Mouse (Mus musculus) hindbrain, embryonic 16.5 days (tissue): Measurements from ENCODE around the gene Olfr665. TPM values are rescaled to one million over a fixed set of nuclear protein-coding genes. Genes with fewer than 3 reads are reported as not detected.

Experiments used
- ATAC-seq: fragments of 200-750 bp; cut with Nextera tagmentation; 2 replicates; pipeline ENCODE4 v1.8.0; 2017; ENCODE audit warnings: moderate TSS enrichment, moderate library complexity
- H3K27ac ChIP-seq: fragments of 300-500 bp; sonication (generic); 2 replicates; pipeline ENCODE4 v1.5.1; 2014; ENCODE audit warnings: low read depth, mild to moderate bottlenecking, control low read depth, low read length, moderate library complexity
- H3K27me3 ChIP-seq: fragments of 300-500 bp; sonication (generic); replicated peaks from 2 replicates; pipeline ENCODE4 v1.6.1; 2014; ENCODE audit warnings: low read length; ENCODE audit not compliant: control insufficient read depth, insufficient read depth
- H3K36me3 ChIP-seq: fragments of 300-500 bp; sonication (generic); 2 replicates; pipeline ENCODE4 v1.6.1; 2014; ENCODE audit warnings: mild to moderate bottlenecking, low read length, moderate library complexity, mixed read lengths; ENCODE audit not compliant: control insufficient read depth, insufficient read depth
- H3K4me1 ChIP-seq: fragments of 300-500 bp; sonication (generic); 2 replicates; pipeline ENCODE4 v1.6.1; 2014; ENCODE audit warnings: low read depth, low read length; ENCODE audit not compliant: control insufficient read depth, insufficient read depth
- H3K4me2 ChIP-seq: fragments of 300-500 bp; sonication (generic); 2 replicates; pipeline ENCODE4 v1.6.1; 2014; ENCODE audit warnings: mild to moderate bottlenecking, low read length, control low read depth, moderate library complexity
- H3K4me3 ChIP-seq: fragments of 300-500 bp; sonication (generic); 2 replicates; pipeline ENCODE4 v1.5.1; 2014; ENCODE audit warnings: mild to moderate bottlenecking, low read length, control low read depth, moderate library complexity
- H3K9ac ChIP-seq: fragments of 300-500 bp; sonication (generic); 2 replicates; pipeline ENCODE4 v1.6.1; 2014; ENCODE audit warnings: low read depth, mild to moderate bottlenecking, control low read depth, low read length, moderate library complexity
- H3K9me3 ChIP-seq: fragments of 300-500 bp; sonication (generic); 2 replicates; pipeline ENCODE4 v1.6.1; 2014; ENCODE audit warnings: mild to moderate bottlenecking, low read length, moderate library complexity; ENCODE audit not compliant: control insufficient read depth
- WGBS: fragments of 180-500 bp; shearing (Covaris S2); extraction: QIAGEN DNeasy Blood & Tissue Kit; methylation state at CpG from one replicate; pipeline ENCODE4 v1.1.7; 2014; 5-methylcytosine and 5-hydroxymethylcytosine counted together
- polyA plus RNA-seq: library from polyadenylated mRNA; unstranded; fragments of >200 nt; fragmentation: Nextera tagmentation; extraction: Ambion mirVana; gene quantifications from 2 replicates; pipeline ENCODE4 v1.2.1, GENCODE M21; 2015

The Olfr665 gene
- polyA plus RNA-seq, 1 experiment from 2014 or later, result not detected

DNA sequence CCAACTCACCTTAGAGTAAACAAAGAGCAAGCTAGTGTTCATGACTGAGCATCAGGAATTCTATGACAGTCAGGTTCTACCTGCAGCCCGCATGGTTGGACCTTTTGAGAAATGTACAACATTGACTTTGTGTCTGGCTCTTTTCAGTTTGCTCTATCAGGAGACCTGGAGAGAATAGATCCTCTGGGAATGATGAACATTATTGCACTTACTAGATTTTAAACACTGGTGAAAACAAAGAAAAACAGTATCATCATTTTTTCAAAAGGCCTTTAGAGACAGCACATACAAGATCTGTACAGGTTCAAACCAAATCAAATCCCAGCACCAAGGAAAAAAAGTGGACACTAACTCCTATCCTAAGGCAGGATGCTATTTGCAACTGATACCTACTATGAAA, 43.6 kb downstream of the Olfr665 start, which contains the start of gene Olfr667:
Gene Olfr667 (minus strand): TSS at position 101 of the 400 bp plus-strand sequence.
- Histone ChIP-seq H3K4me3 (no peak within 1 kb of the TSS), H3K4me2 (no peak within 1 kb of the TSS), H3K9me3 (no peaks in the 10 kb centered on the region), H3K36me3 (no peaks in the 10 kb centered on the region), H3K4me1 (no peaks in the 10 kb centered on the region), H3K9ac (no peak within 1 kb of the TSS), H3K27ac (no peak within 1 kb of the TSS), H3K27me3 (no peaks in the 10 kb centered on the region)
- no peak for ATAC-seq
- 92% methylated on average over 1 of the region's 1 CpGs for WGBS

DNA sequence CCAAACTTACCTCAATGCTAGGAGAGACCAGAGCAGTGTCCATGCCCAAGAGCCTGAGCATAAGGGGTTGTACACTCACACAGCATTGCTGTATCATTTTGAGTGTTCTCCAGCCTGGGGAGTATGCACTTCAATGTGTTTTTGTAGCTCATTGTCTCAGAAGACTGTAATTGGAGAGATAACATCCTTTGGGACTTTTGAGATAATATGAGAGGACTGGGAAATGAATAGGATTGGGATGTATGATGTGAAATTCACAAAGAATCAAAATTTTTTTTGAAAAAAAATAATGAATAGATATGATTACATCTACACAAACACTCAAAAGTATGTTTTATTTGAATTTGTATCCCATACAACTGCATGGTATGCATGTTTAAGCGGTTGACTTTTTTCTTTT, 50.1 kb downstream of the Olfr665 start, which contains the start of gene Olfr668:
Gene Olfr668 (minus strand): TSS at position 101 of the 400 bp plus-strand sequence.
- no peaks in the 10 kb centered on the region for H3K36me3 ChIP-seq
- no peaks in the 10 kb centered on the region for H3K4me1 ChIP-seq
- ATAC-seq, result no peak
- H3K9me3 ChIP-seq, result no peaks in the 10 kb centered on the region
- 64% methylated on average over 1 of the region's 1 CpGs for WGBS
- no peak within 1 kb of the TSS for H3K9ac ChIP-seq
- H3K4me3 ChIP-seq, result no peak within 1 kb of the TSS
- no peaks in the 10 kb centered on the region for H3K27me3 ChIP-seq
- H3K27ac ChIP-seq, result no peak within 1 kb of the TSS
- H3K4me2 ChIP-seq, result no peak within 1 kb of the TSS

Other genes starting within 250 kb of the Olfr665 start
- gene Olfr658, start 230.7 kb upstream of the Olfr665 start, polyA plus RNA-seq, result 0.16 and 0.25 TPM in 2 replicates
- gene Olfr659, start 211.3 kb upstream of the Olfr665 start, polyA plus RNA-seq, result not detected in 2 replicates
- gene Olfr661, start 191.5 kb upstream of the Olfr665 start, polyA plus RNA-seq, result not detected in 2 replicates
- not detected in 2 replicates for gene Usp17le, start 100.6 kb upstream of the Olfr665 start, polyA plus RNA-seq
- not detected in 2 replicates for gene Usp17lb, start 35.4 kb upstream of the Olfr665 start, polyA plus RNA-seq
- not detected in 2 replicates for gene Usp17la, start 21.0 kb upstream of the Olfr665 start, polyA plus RNA-seq
- not detected in 2 replicates for gene Olfr666, start 17.9 kb downstream of the Olfr665 start, polyA plus RNA-seq
- not detected in 2 replicates for gene Olfr667, start 43.5 kb downstream of the Olfr665 start, polyA plus RNA-seq
- not detected in 2 replicates for gene Olfr668, start 50.0 kb downstream of the Olfr665 start, polyA plus RNA-seq
- gene Olfr669, start 56.2 kb downstream of the Olfr665 start, polyA plus RNA-seq, result not detected in 2 replicates
- gene Olfr670, start 84.6 kb downstream of the Olfr665 start, polyA plus RNA-seq, result not detected in 2 replicates
- gene Olfr671, start 101.1 kb downstream of the Olfr665 start, polyA plus RNA-seq, result not detected in 2 replicates
- not detected in 2 replicates for gene Olfr672, start 124.0 kb downstream of the Olfr665 start, polyA plus RNA-seq
- not detected in 2 replicates for gene Olfr675, start 150.4 kb downstream of the Olfr665 start, polyA plus RNA-seq
- not detected in 2 replicates for gene Olfr676, start 154.7 kb downstream of the Olfr665 start, polyA plus RNA-seq
- gene Olfr677, start 173.3 kb downstream of the Olfr665 start, polyA plus RNA-seq, result not detected in 2 replicates
- not detected in 2 replicates for gene Olfr678, start 186.4 kb downstream of the Olfr665 start, polyA plus RNA-seq
- gene Olfr679, start 203.2 kb downstream of the Olfr665 start, polyA plus RNA-seq, result not detected in 2 replicates
- not detected in 2 replicates for gene Olfr680-ps1, start 214.8 kb downstream of the Olfr665 start, polyA plus RNA-seq
- not detected in 2 replicates for gene Olfr681, start 238.8 kb downstream of the Olfr665 start, polyA plus RNA-seq